Mouse (Mus musculus) granulocyte monocyte progenitor cell, adult 5-6 weeks (primary cell): ENCODE results near the gene Gm11060. TPM values are rescaled to one million over a fixed set of nuclear protein-coding genes. Genes with fewer than 3 reads are reported as not detected.

ENCODE experiments used
- ATAC-seq: replicated peaks from 2 replicates; pipeline ENCODE4 v1.8.0; 2016; ENCODE audit warnings: mild to moderate bottlenecking, moderate TSS enrichment, inconsistent platforms; ENCODE audit not compliant: poor library complexity, severe bottlenecking
- total RNA-seq, 2 experiments: library from RNA; stranded (forward) in 1 of 2; stranded (reverse) in 1 of 2; fragments of 200-712, 200-1000 nt in 1 of 2; fragments of >200 nt in 1 of 2; fragmentation: Nextera tagmentation in 1 of 2; gene quantifications; 2 replicates each; pipeline ENCODE4 v1.2.3; 2014 to 2017

Gm11060 gene
- total RNA-seq, 2 experiments from 2014 or later, result not detected

GRCm38 (mm10) chr2:105108703-105109158 lies 16.9 kb downstream of the Gm11060 start:
- ATAC-seq, result 0 out of 2 replicates have a peak, but pooled peaks have one; percentile 14

- ATAC-seq, result no peak
Observed at GRCm38 (mm10) chr2:105114074-105114473, 22.3 kb downstream of the Gm11060 start.

GRCm38 (mm10) chr2:105117669-105118068 lies 25.9 kb downstream of the Gm11060 start:
- ATAC-seq, result no peak

DNA sequence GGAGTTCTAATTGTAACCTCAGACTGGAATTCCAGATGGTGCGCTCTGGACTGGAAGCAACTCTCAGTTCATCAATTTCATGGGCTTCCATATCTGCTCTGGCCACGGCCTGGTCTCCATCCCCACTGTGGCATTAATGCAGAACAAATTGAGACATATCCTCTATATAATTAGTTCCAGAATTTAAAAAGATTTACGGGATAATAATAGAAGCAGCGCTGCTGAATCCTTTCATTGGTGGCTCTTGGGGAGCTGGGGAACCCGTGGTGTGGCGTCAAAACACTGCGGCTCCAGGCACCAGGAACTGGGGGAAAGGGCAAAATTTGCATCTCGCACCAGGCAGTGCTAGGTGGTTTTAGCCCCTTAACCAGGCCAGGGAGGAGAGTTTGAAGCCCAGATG lies 30.4 kb downstream of the Gm11060 start:
- no peak for ATAC-seq

DNA sequence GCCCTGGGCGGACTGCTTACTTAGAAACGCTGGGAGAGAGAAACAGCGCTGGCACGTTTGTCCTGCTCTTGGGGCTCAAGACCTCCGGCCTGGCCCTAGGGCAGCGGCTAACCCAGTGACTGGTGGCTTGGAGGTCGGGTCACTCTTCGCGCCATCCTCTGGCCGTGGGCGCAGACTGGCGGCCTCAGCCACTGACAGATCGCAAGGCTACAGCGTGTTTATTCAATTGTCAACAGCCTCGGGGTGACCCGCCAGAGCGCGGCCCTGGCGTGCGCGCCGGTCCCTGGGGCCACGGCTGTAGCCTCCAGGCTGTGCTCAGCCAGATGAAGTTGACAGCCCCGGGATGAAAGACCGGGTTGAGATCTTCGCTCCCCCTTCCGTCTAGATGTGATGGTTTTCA lies 31.1 kb downstream of the Gm11060 start:
- no peak for ATAC-seq

DNA sequence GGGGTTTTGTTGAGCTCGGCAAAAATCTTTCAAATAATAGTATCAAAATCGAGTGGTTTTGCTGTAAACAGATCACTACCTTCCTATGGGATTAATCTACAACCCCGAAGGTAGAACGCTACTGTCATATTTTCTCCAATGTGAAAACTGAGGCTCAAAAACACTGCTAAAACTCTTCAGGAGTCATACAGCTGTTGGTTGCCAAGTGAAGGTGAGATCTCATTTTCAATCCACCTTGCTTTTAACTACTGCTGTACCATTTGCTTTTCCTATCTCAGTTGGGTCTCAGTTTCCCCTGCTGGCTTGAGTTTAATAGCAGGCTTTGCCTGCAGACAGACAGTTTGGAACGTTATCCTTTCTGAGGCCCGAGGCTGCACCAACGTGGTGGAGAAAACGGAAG lies 31.6 kb downstream of the Gm11060 start:
- ATAC-seq, result no peak

GRCm38 (mm10) chr2:105123881-105124280 lies 32.1 kb downstream of the Gm11060 start:
- ATAC-seq, result no peak

- ATAC-seq, result no peak
Observed at GRCm38 (mm10) chr2:105124391-105124790, 32.6 kb downstream of the Gm11060 start.

GRCm38 (mm10) chr2:105125205-105125604 lies 33.4 kb downstream of the Gm11060 start:
- no peak for ATAC-seq

- ATAC-seq, result no peak
Observed at GRCm38 (mm10) chr2:105125641-105126040, 33.8 kb downstream of the Gm11060 start.

GRCm38 (mm10) chr2:105126279-105126678 lies 34.5 kb downstream of the Gm11060 start, which contains the start of gene Wt1:
TSS of gene Wt1 (plus strand) at chr2:105126529.
- 0 out of 2 replicates have a peak, but pooled peaks have one; percentile 10 for ATAC-seq

DNA sequence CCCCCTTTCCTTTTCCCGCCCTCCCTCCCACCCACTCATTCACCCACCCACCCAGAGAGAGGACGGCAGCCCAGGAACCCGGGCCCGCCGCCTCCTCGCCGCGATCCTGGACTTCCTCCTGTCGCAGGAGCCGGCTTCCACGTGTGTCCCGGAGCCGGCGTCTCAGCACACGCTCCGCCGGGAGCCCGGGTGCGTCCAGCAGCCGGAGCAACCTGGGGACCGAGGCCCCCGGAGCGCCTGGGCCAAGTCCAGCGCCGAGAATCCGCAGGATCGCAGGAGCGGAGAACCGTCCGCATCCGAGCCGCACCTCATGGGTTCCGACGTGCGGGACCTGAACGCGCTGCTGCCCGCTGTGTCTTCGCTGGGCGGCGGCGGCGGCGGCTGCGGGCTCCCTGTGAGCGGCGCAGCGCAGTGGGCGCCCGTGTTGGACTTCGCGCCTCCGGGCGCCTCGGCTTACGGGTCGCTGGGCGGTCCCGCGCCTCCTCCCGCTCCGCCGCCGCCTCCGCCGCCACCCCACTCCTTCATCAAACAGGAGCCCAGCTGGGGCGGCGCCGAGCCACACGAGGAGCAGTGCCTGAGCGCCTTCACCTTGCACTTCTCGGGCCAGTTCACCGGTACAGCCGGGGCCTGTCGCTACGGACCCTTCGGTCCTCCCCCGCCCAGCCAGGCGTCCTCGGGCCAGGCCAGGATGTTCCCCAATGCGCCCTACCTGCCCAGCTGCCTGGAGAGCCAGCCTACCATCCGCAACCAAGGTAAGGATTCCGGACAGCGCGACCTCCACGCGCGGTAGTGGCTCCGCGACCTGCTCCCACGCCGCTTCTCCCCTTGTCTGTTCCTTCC lies 35.1 kb downstream of the Gm11060 start:
- peak; percentile 16 for ATAC-seq

DNA sequence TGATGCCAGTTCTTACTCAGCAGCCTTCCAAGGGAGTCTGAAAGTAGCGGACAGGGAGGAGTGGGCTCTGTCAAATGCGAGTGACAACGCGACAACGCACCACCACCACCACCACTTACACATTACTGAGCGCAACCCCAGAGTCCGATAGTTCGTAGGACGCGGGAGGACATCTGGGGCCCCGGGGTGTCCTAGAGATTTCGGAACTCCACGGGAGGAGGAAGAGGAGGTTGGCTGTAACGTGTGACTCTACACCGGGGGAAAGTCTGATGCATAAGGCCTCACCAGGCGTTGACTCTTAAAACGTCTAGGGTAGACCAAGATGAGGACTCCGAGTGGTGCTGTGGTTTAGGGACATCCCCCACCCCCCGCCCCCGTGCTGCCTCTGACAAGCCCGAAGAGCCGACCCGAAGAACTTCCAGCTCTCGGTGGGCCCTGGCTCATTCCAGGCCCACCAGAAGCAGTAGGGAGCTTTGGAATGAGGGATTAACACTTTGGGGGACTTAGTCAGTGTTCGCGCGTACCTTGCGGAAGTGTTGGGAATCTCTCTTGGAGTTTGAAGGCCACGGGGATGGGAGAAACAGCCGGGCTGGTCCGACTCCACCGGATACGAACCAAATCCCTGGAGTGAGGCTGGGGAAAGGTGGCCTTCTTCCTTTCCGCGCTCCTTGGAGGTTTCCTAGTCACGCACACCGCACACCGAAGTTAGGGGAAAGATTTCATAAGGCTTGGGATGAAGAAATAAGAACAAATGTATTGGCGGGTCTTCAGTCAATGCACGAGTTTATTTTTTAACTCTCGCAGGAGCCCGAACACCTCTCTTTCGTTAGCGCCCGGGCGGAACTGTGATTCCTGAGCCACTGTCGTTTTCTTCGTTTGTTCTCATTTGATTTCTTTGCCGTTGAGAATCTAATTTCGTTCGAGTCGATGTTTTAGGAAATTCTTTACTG lies 36.0 kb downstream of the Gm11060 start:
- ATAC-seq, result no peak; the same call in 1 of the 2 replicates

- ATAC-seq, result no peak
Observed at GRCm38 (mm10) chr2:105128564-105128963, 36.7 kb downstream of the Gm11060 start.

- ATAC-seq, result peak; percentile 20; the same call in 1 of the 2 replicates
Observed at GRCm38 (mm10) chr2:105130351-105131060, 38.7 kb downstream of the Gm11060 start.

GRCm38 (mm10) chr2:105131061-105131810 lies 39.4 kb downstream of the Gm11060 start:
- ATAC-seq, result no peak

- no peak for ATAC-seq
Observed at GRCm38 (mm10) chr2:105131811-105132100, 39.9 kb downstream of the Gm11060 start.

- no peak for ATAC-seq
Observed at GRCm38 (mm10) chr2:105132300-105132699, 40.5 kb downstream of the Gm11060 start.

GRCm38 (mm10) chr2:105132933-105133795 lies 41.3 kb downstream of the Gm11060 start:
- ATAC-seq, result peak; percentile 18; the same call in 1 of the 2 replicates
